Mouse (Mus musculus): ENCODE measurements around the gene Fign. TPM values are rescaled to one million over a fixed set of nuclear protein-coding genes. Genes with fewer than 3 reads are reported as not detected.

The Fign gene
- polyA plus RNA-seq, 1 experiment from 2014 or later, result 2.0 TPM

DNA sequence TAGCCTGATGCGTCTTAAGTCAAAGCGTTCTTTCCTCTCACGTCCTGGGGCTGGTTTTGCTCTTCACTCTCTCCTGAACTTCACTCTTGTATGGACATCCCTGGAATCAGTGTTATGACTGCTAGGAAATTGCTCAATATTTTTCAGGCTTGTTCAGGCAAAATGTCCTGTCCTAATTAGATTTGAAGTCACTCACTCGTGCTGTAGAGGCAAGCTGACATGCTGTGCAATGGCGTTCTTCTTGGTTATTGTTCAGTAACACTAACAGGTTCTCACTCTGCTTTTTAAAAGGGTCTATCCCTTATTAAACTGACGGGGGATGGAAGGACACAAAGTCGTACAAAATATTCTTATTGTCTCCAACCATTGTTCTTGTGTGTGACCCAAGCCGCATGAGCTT lies 10.2 kb upstream of the Fign start:
- TF ChIP-seq CTCF (IDR thresholded peaks at IDR 0.05), result no peak
- no peak for TF ChIP-seq EP300 (IDR thresholded peaks at IDR 0.05)
- DNase-seq (ENCODE audit: low spot score) (no peak), ATAC-seq (no peak)
- H3K9me3 ChIP-seq (ENCODE audit: low read length), result no peaks in the 10 kb centered on the region
- no peaks in the 10 kb centered on the region for H3K27me3 ChIP-seq (replicated peaks; ENCODE audit: insufficient read depth, low read length)
- H3K27ac ChIP-seq (ENCODE audit: low read length), result no peak overlapping the region
- H3K4me3 ChIP-seq (ENCODE audit: low read depth, low read length), result no peak overlapping the region
- no peaks in the 10 kb centered on the region for H3K36me3 ChIP-seq (ENCODE audit: insufficient read depth, low read length)
- H3K4me2 ChIP-seq (replicated peaks; ENCODE audit: low read depth, low read length), result no peak overlapping the region
- WGBS, result 82% methylated on average over 8 of the region's 8 CpGs
- no peaks in the 10 kb centered on the region for H3K4me1 ChIP-seq (ENCODE audit: insufficient read depth, low read depth, low read length)
- no peak overlapping the region for H3K9ac ChIP-seq (replicated peaks; ENCODE audit: low read depth)

DNA sequence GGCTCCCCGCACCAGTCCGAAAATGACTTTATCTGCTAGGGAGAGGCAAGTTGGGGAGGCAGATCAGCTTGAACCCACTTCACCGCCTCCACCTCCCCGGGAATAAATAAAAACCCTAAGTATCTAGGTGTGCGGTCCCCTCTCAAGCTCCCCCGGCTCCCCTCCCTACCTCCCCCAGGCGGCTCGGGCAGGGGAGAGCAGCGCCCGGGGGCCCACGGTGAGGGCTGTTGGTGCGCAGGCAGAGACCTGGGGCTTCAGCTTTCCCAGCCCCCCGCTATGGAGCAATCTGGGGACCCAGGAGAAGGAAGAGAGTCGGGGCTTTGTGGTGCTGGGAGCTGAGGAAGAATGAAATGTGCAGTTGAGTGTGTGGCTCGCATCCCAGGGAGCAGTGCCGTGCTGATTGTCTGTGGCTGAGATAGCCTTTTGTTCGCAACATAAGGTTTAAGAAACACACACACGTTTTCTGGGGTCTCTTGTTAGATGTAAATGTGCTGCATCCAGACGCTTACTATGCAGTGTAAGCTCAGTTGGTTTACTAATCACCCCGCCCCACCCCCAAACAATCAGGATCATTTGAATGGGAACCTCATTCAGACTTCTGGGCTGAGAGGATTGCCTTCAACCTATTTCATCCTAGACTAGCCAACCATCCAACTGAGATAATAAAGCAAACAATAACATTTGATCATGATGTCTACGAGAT lies 931 bp upstream of the Fign start:
- Histone ChIP-seq H3K4me1 (ENCODE audit: insufficient read depth, low read depth, low read length) (no peaks in the 10 kb centered on the region), H3K9me3 (ENCODE audit: low read length) (no peaks in the 10 kb centered on the region), H3K27ac (ENCODE audit: low read length) (peak overlapping the region; percentile 91), H3K4me2 (replicated peaks; ENCODE audit: low read depth, low read length) (peak overlapping the region; percentile 92), H3K9ac (replicated peaks; ENCODE audit: low read depth) (peak overlapping the region; percentile 62), H3K36me3 (ENCODE audit: insufficient read depth, low read length) (no peaks in the 10 kb centered on the region), H3K4me3 (ENCODE audit: low read depth, low read length) (peak overlapping the region; percentile 79), H3K27me3 (replicated peaks; ENCODE audit: insufficient read depth, low read length) (no peaks in the 10 kb centered on the region)
- ATAC-seq (peak; percentile 69), DNase-seq (ENCODE audit: low spot score) (peak; percentile 64)
- TF ChIP-seq EP300 (IDR thresholded peaks at IDR 0.05), result no peak
- peak; percentile 49 for TF ChIP-seq CTCF (IDR thresholded peaks at IDR 0.05)
- 6% methylated on average over 20 of the region's 21 CpGs for WGBS

DNA sequence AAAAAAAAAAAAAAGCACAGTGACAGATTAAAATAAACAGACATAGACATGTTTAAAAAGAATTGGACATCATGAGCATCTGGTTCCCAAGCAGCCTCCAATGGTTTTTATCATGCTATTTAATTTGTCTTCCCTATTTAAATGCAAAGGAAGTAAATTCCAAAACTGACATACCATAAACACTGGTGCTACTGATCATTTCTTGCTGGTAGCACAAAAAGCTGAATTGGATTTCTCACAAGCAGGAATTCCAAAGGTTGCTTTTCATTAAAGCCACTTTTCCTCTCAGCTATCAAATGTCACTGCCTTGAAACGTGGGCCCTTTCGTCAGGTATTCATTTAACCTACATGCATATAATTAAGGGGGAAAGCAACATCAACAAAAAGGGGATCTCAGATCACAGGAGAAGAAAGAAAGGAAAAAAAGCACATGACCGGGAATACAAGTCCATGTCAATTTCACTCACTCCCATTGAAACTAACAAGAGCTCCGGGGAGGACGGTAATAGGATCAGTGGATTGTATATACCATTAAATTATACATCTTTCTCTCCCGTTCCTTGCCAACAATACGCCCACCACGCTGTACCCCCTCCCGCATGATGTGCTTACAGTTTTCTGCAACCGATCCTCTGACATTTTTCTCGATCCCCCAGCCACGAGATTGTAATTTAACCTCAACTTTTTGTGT lies 972 bp downstream of the Fign start:
- no peaks in the 10 kb centered on the region for H3K36me3 ChIP-seq (ENCODE audit: insufficient read depth, low read length)
- peak overlapping the region; percentile 92 for H3K4me2 ChIP-seq (replicated peaks; ENCODE audit: low read depth, low read length)
- peak overlapping the region; percentile 79 for H3K4me3 ChIP-seq (ENCODE audit: low read depth, low read length)
- TF ChIP-seq CTCF (IDR thresholded peaks at IDR 0.05), result no peak
- no peak for TF ChIP-seq EP300 (IDR thresholded peaks at IDR 0.05)
- no peak for DNase-seq (ENCODE audit: low spot score)
- no peaks in the 10 kb centered on the region for H3K9me3 ChIP-seq (ENCODE audit: low read length)
- 1% methylated on average over 12 of the region's 12 CpGs for WGBS
- H3K27ac ChIP-seq (ENCODE audit: low read length), result no peak overlapping the region
- peak overlapping the region; percentile 62 for H3K9ac ChIP-seq (replicated peaks; ENCODE audit: low read depth)
- H3K4me1 ChIP-seq (ENCODE audit: insufficient read depth, low read depth, low read length), result no peaks in the 10 kb centered on the region
- no peaks in the 10 kb centered on the region for H3K27me3 ChIP-seq (replicated peaks; ENCODE audit: insufficient read depth, low read length)
- no peak for ATAC-seq

DNA sequence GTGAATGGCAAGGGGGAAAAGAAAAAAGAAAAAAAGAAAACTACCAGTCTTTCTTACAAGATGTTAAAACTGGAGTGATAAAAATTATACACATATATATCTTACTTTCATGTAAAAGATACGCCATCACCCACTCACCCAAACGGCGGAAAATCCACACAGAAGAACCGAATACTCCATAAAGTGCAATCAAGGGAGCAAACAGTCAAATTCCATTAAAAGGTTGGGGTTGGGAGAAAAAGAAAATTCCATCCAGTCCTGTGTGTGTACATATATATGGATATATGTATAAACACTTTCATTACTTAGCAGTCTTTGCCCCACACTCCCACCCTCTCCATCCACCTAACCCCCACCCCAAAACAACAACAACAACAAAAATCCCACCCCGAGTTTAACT lies 1.7 kb downstream of the Fign start:
- Histone ChIP-seq H3K9ac (replicated peaks; ENCODE audit: low read depth) (no peak overlapping the region), H3K9me3 (ENCODE audit: low read length) (no peaks in the 10 kb centered on the region), H3K4me2 (replicated peaks; ENCODE audit: low read depth, low read length) (peak overlapping the region; percentile 92; the same call in 1 of the 2 replicates), H3K27me3 (replicated peaks; ENCODE audit: insufficient read depth, low read length) (no peaks in the 10 kb centered on the region), H3K4me1 (ENCODE audit: insufficient read depth, low read depth, low read length) (no peaks in the 10 kb centered on the region), H3K36me3 (ENCODE audit: insufficient read depth, low read length) (no peaks in the 10 kb centered on the region), H3K4me3 (ENCODE audit: low read depth, low read length) (peak overlapping the region; percentile 79; the same call in 1 of the 2 replicates), H3K27ac (ENCODE audit: low read length) (no peak overlapping the region)
- no peak for DNase-seq (ENCODE audit: low spot score)
- no peak for ATAC-seq
- TF ChIP-seq EP300 (IDR thresholded peaks at IDR 0.05) (no peak), CTCF (IDR thresholded peaks at IDR 0.05) (no peak)
- 41% methylated on average over 5 of the region's 5 CpGs for WGBS

DNA sequence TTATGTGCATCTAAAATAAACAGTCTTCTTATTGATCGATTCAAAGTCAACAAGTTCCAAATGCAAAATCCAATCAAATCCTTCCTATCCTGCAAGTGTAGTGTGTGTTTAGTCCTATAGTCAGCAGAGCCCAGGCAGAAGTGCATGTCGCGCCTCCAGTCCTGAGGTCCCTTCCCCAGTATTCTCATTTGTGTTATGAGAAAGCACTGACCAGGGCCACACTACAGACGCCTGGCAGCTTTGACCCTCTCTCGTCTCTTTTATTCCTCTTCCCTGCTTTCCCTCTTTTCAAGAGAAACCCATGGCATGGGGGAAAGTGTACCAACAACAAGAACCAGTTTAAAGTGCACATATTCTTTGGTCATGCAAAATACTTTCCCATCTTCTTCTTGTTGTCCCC lies 2.3 kb downstream of the Fign start:
- Histone ChIP-seq H3K4me1 (ENCODE audit: insufficient read depth, low read depth, low read length) (no peaks in the 10 kb centered on the region), H3K4me3 (ENCODE audit: low read depth, low read length) (no peak overlapping the region), H3K4me2 (replicated peaks; ENCODE audit: low read depth, low read length) (0 out of 2 replicates have a peak overlapping the region, but pooled peaks have one; percentile 21), H3K9me3 (ENCODE audit: low read length) (no peaks in the 10 kb centered on the region), H3K36me3 (ENCODE audit: insufficient read depth, low read length) (no peaks in the 10 kb centered on the region), H3K27me3 (replicated peaks; ENCODE audit: insufficient read depth, low read length) (no peaks in the 10 kb centered on the region), H3K27ac (ENCODE audit: low read length) (no peak overlapping the region), H3K9ac (replicated peaks; ENCODE audit: low read depth) (no peak overlapping the region)
- 56% methylated on average over 5 of the region's 5 CpGs for WGBS
- no peak for ATAC-seq
- no peak for DNase-seq (ENCODE audit: low spot score)
- no peak for TF ChIP-seq EP300 (IDR thresholded peaks at IDR 0.05)
- no peak for TF ChIP-seq CTCF (IDR thresholded peaks at IDR 0.05)

DNA sequence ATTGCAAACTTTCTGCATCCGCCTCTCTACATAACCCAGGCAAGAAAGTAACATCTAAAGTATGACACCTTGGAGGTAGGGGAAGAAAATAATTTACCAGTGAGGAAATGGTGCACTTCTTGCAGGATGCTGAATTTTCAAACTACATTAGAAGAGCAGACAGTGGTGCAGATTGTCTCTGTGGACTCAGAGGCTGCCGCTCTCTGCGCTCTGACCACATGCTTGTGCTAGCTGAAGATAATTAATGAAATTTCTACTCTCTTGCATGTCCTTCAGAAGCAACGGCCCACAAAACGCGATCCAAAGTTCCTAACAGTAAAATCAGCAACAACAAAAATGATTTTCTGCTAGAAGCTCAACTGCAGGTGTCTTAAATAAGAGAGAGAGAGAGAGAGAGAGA lies 4.8 kb downstream of the Fign start:
- ATAC-seq (no peak), DNase-seq (ENCODE audit: low spot score) (no peak)
- H3K27me3 ChIP-seq (replicated peaks; ENCODE audit: insufficient read depth, low read length), result no peaks in the 10 kb centered on the region
- H3K4me1 ChIP-seq (ENCODE audit: insufficient read depth, low read depth, low read length), result no peaks in the 10 kb centered on the region
- H3K36me3 ChIP-seq (ENCODE audit: insufficient read depth, low read length), result no peaks in the 10 kb centered on the region
- H3K9ac ChIP-seq (replicated peaks; ENCODE audit: low read depth), result no peak overlapping the region
- no peaks in the 10 kb centered on the region for H3K9me3 ChIP-seq (ENCODE audit: low read length)
- TF ChIP-seq CTCF (IDR thresholded peaks at IDR 0.05), result no peak
- TF ChIP-seq EP300 (IDR thresholded peaks at IDR 0.05), result no peak
- H3K4me3 ChIP-seq (ENCODE audit: low read depth, low read length), result no peak overlapping the region
- H3K27ac ChIP-seq (ENCODE audit: low read length), result no peak overlapping the region
- 83% methylated on average over 6 of the region's 6 CpGs for WGBS
- no peak overlapping the region for H3K4me2 ChIP-seq (replicated peaks; ENCODE audit: low read depth, low read length)

Data from lung, postnatal 0 days (tissue).